Mouse (Mus musculus): ENCODE measurements around the gene Tac4.

DNA sequence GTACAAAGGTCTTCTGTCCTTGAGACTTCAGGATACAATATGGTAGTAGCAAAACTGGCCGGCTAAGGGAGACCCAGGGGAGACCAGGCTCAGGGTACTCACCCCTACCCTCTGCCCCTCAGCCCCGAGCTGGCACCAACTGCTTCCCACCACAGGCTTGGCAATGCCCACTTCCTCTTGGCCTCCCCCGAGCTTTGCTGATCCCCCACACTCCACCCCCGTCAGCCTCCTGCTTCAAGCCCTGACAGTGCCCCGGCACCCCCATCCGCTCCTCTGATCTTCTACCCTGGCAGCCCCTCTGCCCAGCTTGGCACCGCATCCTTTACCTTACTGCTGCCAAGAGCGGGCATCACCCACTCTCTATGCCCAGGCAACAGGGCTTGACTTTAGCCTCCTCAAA lies 7.2 kb upstream of the Tac4 start:
- no peak for TF ChIP-seq POLR2A (IDR thresholded peaks at IDR 0.05; ENCODE audit: extremely low read depth, insufficient read depth, low read length)
- no peak for TF ChIP-seq CTCF (IDR thresholded peaks at IDR 0.05; ENCODE audit: low read depth, low read length)
